Mouse (Mus musculus): ENCODE measurements around the gene Ebpl. TPM values are rescaled to one million over a fixed set of nuclear protein-coding genes. Genes with fewer than 3 reads are reported as not detected.

Gene Ebpl
- total and polyA plus RNA-seq, 2 experiments from 2014 or later = 2.2 to 11.5 TPM

DNA sequence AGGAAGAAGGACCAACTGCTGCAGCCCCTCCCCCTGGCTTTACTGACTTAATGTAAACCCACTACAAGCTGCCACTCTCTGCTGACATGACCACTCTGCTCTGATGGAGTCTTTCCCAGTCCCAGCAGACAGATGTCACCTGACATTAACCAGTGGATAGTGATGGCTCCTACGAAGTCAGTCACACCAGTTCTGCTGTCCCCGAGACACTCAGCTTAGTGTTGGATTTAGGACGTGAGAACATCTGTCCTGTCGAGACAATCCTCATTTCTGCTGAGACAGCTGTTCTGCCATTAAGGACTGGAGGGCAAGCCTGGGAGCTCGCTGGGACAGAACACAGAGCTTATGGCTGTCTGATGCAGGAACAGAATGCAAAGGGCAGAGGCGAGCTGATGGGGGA lies 9.4 kb downstream of the Ebpl start:
- WGBS = 63% methylated on average over 6 of the region's 6 CpGs
- ATAC-seq = no peak
- H3K9me3 ChIP-seq (ENCODE audit: low read length) = no peaks in the 10 kb centered on the region
- H3K27ac ChIP-seq = no peak overlapping the region
- H3K4me2 ChIP-seq (ENCODE audit: low read depth, low read length) = no peak overlapping the region
- no peaks in the 10 kb centered on the region for H3K27me3 ChIP-seq (ENCODE audit: insufficient read depth, low read length)
- H3K9ac ChIP-seq (replicated peaks; ENCODE audit: low read length) = no peak overlapping the region
- no peak for DNase-seq (ENCODE audit: low spot score)
- TF ChIP-seq CTCF (IDR thresholded peaks at IDR 0.05; ENCODE audit: low read depth) = no peak
- no peaks in the 10 kb centered on the region for H3K4me1 ChIP-seq (ENCODE audit: insufficient read depth, low read length)
- no peak overlapping the region for H3K4me3 ChIP-seq (ENCODE audit: low read length)
- no peaks in the 10 kb centered on the region for H3K36me3 ChIP-seq (ENCODE audit: insufficient read depth, low read length)

DNA sequence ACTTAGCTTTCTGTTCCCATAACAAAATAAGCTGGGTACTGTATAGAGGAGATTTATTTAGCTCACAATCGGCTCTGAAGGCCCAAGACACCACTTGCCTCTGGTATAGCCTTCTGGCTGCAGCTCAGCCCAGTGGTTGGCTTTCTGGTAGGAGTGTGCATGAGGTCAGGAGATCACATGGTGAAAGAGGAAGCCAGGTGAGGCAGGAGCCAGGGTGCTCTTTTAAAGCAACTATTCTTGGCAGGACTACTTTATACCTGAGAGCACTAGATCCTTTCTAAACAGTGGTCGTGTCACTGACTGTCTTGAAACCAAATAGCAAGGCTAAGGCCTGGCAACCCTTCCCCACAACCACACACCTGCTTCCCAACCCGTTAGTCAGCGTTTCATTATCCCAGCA lies 10.4 kb downstream of the Ebpl start:
- Histone ChIP-seq H3K4me2 (ENCODE audit: low read depth, low read length) (no peak overlapping the region), H3K36me3 (ENCODE audit: insufficient read depth, low read length) (no peaks in the 10 kb centered on the region), H3K9ac (replicated peaks; ENCODE audit: low read length) (no peak overlapping the region), H3K4me1 (ENCODE audit: insufficient read depth, low read length) (no peaks in the 10 kb centered on the region), H3K4me3 (ENCODE audit: low read length) (no peak overlapping the region), H3K27me3 (ENCODE audit: insufficient read depth, low read length) (no peaks in the 10 kb centered on the region), H3K9me3 (ENCODE audit: low read length) (no peaks in the 10 kb centered on the region), H3K27ac (no peak overlapping the region)
- ATAC-seq (no peak), DNase-seq (ENCODE audit: low spot score) (no peak)
- 93% methylated on average over 4 of the region's 4 CpGs for WGBS
- no peak for TF ChIP-seq CTCF (IDR thresholded peaks at IDR 0.05; ENCODE audit: low read depth)

DNA sequence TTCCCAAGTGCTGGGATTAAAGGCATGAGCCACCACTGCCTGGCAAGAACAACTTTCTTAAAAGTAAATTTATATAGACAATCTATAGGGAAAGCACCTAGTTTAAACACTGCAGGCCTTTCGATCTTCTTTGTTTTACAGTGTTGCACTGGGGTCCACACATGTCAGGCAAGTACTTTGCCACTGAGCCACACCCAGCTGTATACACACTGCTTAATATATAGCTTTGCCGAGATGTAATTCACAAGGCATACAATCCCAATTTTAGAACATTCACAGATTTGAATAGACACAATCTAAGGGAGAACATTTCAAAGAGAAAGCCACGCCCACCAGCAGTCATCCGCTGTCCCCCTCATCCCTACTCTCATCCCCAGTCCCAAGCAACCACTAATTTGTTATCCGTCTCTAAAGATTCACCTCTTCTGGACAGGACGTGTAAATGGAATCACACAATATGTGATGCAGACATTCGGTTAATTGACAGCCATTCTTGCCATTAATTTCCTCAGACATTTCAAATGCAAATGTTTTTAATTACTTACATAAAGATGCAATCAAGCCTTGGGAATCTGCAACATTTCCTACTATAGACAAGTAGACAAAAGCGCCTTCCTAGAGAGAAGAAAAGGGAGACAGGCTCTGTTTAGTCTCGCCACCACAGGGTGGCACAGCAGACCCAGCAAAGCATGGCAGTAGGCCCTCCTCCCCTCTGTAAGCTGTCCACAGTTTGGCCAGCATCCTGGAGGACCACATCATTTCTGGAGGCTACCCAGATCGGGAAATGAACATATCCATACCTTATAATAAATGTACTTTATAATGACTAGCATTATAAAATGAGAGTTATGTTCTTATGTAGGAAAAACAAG lies 13.2 kb downstream of the Ebpl start:
- no peaks in the 10 kb centered on the region for H3K9me3 ChIP-seq (ENCODE audit: low read length)
- H3K9ac ChIP-seq (replicated peaks; ENCODE audit: low read length) = 0 out of 2 replicates have a peak overlapping the region, but pooled peaks have one; percentile 3
- H3K4me1 ChIP-seq (ENCODE audit: insufficient read depth, low read length) = no peaks in the 10 kb centered on the region
- no peaks in the 10 kb centered on the region for H3K27me3 ChIP-seq (ENCODE audit: insufficient read depth, low read length)
- ATAC-seq = peak; percentile 87
- H3K4me3 ChIP-seq (ENCODE audit: low read length) = no peak overlapping the region
- DNase-seq (ENCODE audit: low spot score) = peak; percentile 76
- no peak overlapping the region for H3K4me2 ChIP-seq (ENCODE audit: low read depth, low read length)
- H3K27ac ChIP-seq = no peak overlapping the region
- 42% methylated on average over 10 of the region's 10 CpGs for WGBS
- no peaks in the 10 kb centered on the region for H3K36me3 ChIP-seq (ENCODE audit: insufficient read depth, low read length)
- peak; percentile 75 for TF ChIP-seq CTCF (IDR thresholded peaks at IDR 0.05; ENCODE audit: low read depth)

DNA sequence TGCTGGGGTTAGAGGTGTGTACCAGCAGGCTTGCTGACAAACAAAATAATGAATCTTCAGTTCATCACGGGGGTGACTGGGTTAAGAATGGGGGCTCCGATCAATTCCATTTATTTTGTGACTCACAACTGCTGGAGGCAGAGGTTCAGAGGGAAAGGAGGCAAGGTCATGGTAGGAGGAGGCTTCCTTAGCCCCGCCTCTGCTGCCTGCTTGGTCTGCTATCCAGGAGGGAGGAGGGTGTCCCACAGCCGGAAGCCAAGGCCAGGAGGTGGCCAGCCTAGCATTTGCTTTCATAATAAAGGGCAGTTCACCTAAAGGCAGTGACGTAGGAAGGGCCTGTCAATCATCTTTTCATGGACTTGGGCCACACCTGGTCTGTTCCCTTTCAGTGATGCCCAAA lies 15.6 kb downstream of the Ebpl start:
- WGBS = 68% methylated on average over 5 of the region's 5 CpGs
- no peak overlapping the region for H3K27ac ChIP-seq

DNA sequence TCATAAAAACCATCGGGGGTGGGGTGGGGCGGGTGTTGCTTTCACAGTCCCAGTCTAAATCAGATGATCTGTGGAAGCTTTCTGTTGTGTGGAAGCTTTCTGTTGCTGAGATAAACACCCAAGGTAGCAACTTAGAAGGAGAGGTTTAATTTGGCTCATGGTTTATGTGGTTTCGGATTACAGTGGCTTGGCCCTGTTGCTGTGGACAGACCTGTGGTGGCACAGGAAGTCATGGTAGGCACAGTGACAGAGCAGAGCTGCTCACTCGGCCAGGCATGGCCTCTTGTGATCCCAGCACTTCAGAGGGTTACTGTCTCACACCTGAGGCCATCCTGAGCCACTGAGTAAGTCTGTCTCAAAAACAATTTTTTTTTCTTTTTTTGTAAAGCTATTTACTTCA lies 20.9 kb downstream of the Ebpl start:
- no peaks in the 10 kb centered on the region for H3K36me3 ChIP-seq (ENCODE audit: insufficient read depth, low read length)
- no peak for TF ChIP-seq CTCF (IDR thresholded peaks at IDR 0.05; ENCODE audit: low read depth)
- 86% methylated on average over 4 of the region's 4 CpGs for WGBS
- H3K27ac ChIP-seq = no peak overlapping the region
- no peaks in the 10 kb centered on the region for H3K4me1 ChIP-seq (ENCODE audit: insufficient read depth, low read length)
- ATAC-seq (no peak), DNase-seq (ENCODE audit: low spot score) (no peak)
- no peak overlapping the region for H3K4me3 ChIP-seq (ENCODE audit: low read length)
- H3K9ac ChIP-seq (replicated peaks; ENCODE audit: low read length) = no peak overlapping the region
- no peaks in the 10 kb centered on the region for H3K9me3 ChIP-seq (ENCODE audit: low read length)
- H3K4me2 ChIP-seq (ENCODE audit: low read depth, low read length) = no peak overlapping the region
- no peaks in the 10 kb centered on the region for H3K27me3 ChIP-seq (ENCODE audit: insufficient read depth, low read length)

More for the DNA sequence above, 15.6 kb downstream of the Ebpl start:
- Histone ChIP-seq H3K4me2 (ENCODE audit: low read depth, low read length) (no peak overlapping the region), H3K9ac (replicated peaks; ENCODE audit: low read length) (no peak overlapping the region), H3K27me3 (ENCODE audit: insufficient read depth, low read length) (no peaks in the 10 kb centered on the region), H3K4me1 (ENCODE audit: insufficient read depth, low read length) (no peaks in the 10 kb centered on the region), H3K4me3 (ENCODE audit: low read length) (no peak overlapping the region), H3K9me3 (ENCODE audit: low read length) (no peaks in the 10 kb centered on the region), H3K36me3 (ENCODE audit: insufficient read depth, low read length) (no peaks in the 10 kb centered on the region)
- no peak for DNase-seq (ENCODE audit: low spot score)
- no peak for ATAC-seq
- TF ChIP-seq CTCF (IDR thresholded peaks at IDR 0.05; ENCODE audit: low read depth) = no peak

DNA sequence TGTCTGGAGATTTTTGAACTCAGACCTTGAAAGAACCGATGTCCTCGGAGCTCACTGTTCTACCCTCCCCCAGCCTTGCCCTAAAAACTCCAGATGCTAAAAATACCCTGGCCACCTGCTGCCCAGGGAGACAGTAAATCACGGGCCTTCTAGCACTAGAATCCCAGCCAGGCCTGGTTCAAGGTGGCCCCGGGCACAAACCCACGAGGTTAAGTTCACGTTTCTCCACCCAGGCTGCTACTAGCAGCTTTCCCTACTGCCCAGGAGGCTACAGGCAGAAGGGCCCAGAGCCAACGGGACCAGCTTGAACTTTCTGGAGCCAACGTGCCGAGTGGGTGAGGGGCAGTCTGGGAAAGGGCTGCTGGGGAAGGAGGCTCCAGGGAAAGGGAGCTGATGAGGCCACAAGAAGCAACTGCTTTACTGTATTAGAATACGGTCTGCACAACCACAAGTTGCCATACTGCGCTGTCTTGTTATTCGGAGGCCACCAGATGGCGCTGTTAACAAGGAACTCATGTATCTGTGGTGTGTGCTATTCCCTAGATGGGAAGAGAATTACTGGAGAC lies 29.2 kb downstream of the Ebpl start:
- peak; percentile 96 for TF ChIP-seq CTCF (IDR thresholded peaks at IDR 0.05; ENCODE audit: low read depth)
- DNase-seq (ENCODE audit: low spot score) (peak; percentile 94), ATAC-seq (peak; percentile 83)
- 13% methylated on average over 13 of the region's 13 CpGs for WGBS
- H3K4me2 ChIP-seq (ENCODE audit: low read depth, low read length) = peak overlapping the region; percentile 38
- no peaks in the 10 kb centered on the region for H3K36me3 ChIP-seq (ENCODE audit: insufficient read depth, low read length)
- peak overlapping the region; percentile 73 for H3K27ac ChIP-seq
- H3K4me3 ChIP-seq (ENCODE audit: low read length) = no peak overlapping the region
- 0 out of 2 replicates have a peak, but pooled peaks cover 3% of the 10 kb centered on the region for H3K4me1 ChIP-seq (ENCODE audit: insufficient read depth, low read length)
- no peaks in the 10 kb centered on the region for H3K9me3 ChIP-seq (ENCODE audit: low read length)
- no peak overlapping the region; the same call in 1 of the 2 replicates for H3K9ac ChIP-seq (replicated peaks; ENCODE audit: low read length)
- no peaks in the 10 kb centered on the region for H3K27me3 ChIP-seq (ENCODE audit: insufficient read depth, low read length)

Data from hindbrain, postnatal 0 days (tissue).